Mouse (Mus musculus): ENCODE data around the gene Ap3b2.
"Not testable (repeated sequence)": the region's sequence is repeated elsewhere in the genome, so short reads cannot be mapped to it uniquely, and the experiment has no call there.

The Ap3b2 gene

DNA sequence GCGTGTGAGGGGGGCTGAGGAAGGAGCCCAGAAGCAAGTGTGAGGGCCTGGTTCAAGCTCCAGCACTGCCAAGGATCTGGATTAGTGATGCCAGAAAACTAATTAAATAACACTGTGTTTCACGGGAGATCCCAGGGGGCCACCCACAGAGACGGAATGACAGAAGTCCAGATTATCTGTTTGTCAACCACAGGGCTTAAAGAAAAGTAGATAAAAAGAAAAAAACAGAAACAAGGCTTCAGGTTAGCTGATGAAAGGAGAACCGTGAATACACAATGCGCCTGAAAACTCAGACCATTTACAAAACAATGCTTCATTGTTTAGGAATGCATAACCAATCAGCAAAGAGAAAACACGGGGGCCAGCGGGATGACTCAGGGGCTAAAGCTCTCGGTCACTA lies 12.9 kb downstream of the Ap3b2 start:
- in situ Hi-C loops (cut with MboI; ENCODE audit: low pct_unique_long_range_greater_than_20kb in 1 of 2, low sequenced_read_pairs in 2 of 2, unreplicated experiment in 1 of 2), result no loop called here

DNA sequence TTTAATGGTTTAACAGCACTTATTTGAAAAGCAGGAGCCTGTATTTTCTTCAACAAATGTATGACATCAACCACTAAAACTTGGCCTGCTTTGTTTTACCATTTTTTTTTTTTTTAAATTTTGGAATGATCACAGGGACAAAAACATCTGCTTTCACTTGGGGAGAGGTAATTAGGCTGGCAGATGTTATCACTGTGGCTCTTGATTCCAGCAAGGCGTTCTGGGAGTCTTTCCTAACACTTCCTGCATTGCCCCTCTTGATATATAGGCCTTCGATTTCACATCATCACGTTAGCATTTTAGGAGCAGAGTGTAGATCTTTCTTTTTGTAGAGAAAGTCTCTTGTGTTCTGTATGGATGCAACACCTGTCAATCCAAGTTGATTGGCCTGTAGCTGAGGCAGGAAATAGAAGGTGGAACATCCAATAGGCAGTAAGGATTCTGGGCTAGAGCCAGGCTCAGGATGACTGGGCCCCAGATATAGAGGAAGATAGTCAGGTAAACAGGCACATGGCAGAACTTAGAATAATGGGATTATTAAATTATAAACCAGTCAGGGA lies 14.1 kb downstream of the Ap3b2 start:
- in situ Hi-C loops (cut with MboI; ENCODE audit: low pct_unique_long_range_greater_than_20kb in 1 of 2, low sequenced_read_pairs in 2 of 2, unreplicated experiment in 1 of 2), result no loop called here

DNA sequence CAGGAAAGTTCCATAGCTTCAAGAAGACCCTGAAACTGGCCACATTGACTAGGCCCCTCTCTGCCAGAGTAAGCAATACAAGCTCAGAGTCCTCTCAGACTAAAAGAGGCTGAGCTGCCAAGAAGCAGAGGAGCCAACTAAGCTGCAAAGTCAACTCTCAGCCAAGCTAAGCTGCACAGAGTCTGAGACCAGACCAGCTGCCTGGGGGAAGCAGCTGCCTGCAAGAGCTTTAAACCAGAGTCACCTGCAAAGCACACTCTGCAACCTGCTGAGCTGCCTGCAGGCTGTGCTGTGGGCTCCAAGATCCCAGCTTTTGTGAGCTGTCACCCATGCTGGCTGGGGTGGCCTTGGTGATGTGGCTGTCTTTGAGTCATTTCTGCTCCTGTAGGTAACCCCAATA lies 15.5 kb downstream of the Ap3b2 start:
- in situ Hi-C loops (cut with MboI; ENCODE audit: low pct_unique_long_range_greater_than_20kb in 1 of 2, low sequenced_read_pairs in 2 of 2, unreplicated experiment in 1 of 2), result not testable (repeated sequence)

DNA sequence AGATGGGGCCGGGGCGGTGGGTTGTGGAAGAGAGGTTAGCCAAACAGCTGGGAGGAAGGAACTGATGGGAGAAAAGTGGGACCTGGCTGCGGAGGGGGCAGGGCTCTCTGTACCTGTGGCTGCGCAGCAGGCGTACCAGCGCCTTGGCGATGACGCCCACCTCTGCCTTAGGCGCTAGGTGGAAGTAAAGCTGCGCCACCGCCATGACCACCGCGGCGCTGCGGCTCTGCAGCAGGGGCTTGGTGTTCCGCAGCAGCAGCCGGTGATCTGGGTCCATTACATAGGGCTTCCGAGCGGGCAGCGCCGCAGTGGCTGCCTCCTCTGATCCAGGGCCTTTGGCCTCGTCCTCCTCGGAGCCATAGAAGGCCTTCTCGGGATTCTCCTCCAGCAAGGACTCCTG lies 16.9 kb downstream of the Ap3b2 start:
- in situ Hi-C loops (cut with MboI; ENCODE audit: low pct_unique_long_range_greater_than_20kb in 1 of 2, low sequenced_read_pairs in 2 of 2, unreplicated experiment in 1 of 2), result no loop called here

DNA sequence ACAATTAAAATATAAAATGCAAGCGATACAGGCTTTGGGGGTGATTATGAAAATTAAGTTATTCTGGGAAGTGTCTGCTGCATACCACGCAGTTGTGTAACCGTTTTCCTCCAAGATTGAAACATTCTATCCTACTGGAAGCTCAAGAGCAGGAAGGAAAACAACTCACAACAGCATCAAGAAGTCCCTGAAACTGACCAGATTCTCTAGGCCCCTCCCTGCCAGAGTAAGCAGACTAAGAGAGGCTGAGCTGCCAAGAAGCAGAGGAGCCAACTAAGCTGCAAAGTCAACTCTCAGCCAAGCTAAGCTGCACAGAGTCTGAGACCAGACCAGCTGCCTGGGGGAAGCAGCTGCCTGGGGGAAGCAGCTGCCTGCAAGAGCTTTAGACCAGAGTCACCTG lies 18.5 kb downstream of the Ap3b2 start:
- in situ Hi-C loops (cut with MboI; ENCODE audit: low pct_unique_long_range_greater_than_20kb in 1 of 2, low sequenced_read_pairs in 2 of 2, unreplicated experiment in 1 of 2), result no loop called here

DNA sequence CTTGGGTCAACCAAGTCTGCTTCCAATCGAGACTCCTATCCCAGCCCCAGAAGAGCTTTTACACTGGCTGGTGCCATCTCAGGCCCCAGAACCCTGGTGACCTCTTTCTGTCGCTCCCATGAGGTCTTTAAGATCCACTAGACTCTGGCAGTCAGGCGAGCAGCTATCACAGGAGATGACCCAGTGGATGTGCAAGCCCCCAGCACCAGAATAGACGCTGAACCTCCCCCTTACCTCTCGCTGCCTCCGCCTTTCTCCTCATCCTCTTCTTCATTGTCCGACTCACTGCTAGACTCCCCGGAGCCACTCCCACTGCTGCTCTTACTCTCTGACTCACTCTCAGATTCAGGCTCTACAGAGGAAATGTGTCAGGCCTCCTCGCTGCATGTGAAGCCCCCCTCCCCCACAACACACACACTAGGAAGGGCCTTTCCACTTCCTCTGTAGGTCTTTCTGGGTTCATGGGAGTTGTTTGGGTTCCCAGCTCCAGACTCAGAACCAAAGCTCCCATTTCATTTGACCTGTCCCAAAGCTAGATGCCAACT lies 28.7 kb downstream of the Ap3b2 start:
- in situ Hi-C loops (cut with MboI; ENCODE audit: low pct_unique_long_range_greater_than_20kb in 1 of 2, low sequenced_read_pairs in 2 of 2, unreplicated experiment in 1 of 2), result no loop called here

DNA sequence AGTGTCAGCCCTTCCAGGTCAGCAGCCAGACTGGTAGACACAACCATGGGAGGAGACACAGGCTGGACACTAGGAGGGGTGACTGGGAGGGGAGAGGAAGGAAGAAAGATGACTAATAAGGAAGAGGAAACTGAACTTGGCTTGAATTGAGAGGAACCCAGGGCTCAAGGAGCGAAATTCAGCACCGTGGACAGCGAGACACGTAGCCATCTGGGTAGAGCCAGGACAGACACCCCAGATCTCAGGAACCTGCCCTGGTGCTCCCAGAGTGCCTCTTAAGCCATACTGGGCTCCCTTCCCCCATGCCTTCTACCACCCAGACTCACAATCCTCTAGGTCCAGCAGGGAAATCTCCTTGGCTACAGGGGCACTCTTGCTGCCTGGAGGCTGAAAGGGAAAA lies 29.6 kb downstream of the Ap3b2 start:
- in situ Hi-C loops (cut with MboI; ENCODE audit: low pct_unique_long_range_greater_than_20kb in 1 of 2, low sequenced_read_pairs in 2 of 2, unreplicated experiment in 1 of 2), result no loop called here

DNA sequence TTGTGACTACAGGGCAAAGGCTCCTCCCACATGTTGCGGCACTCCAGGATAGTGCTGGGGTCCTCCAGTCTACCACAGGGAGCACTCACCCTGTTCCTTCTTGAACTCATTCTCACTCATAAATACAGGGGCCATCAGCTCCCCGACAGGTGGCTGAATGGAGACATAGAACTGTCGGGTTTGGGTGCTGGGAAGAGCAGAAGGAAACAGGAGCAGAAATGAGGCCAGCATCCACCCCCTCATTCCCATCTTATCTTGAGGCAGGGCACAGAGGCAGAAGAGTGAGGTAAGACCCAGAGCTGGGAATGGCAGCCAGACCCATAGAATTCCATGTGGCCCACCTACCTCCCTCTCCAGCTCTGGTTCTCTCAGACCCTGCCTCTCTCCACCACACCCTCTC lies 30.9 kb downstream of the Ap3b2 start:
- in situ Hi-C loops (cut with MboI; ENCODE audit: low pct_unique_long_range_greater_than_20kb in 1 of 2, low sequenced_read_pairs in 2 of 2, unreplicated experiment in 1 of 2), result no loop called here

DNA sequence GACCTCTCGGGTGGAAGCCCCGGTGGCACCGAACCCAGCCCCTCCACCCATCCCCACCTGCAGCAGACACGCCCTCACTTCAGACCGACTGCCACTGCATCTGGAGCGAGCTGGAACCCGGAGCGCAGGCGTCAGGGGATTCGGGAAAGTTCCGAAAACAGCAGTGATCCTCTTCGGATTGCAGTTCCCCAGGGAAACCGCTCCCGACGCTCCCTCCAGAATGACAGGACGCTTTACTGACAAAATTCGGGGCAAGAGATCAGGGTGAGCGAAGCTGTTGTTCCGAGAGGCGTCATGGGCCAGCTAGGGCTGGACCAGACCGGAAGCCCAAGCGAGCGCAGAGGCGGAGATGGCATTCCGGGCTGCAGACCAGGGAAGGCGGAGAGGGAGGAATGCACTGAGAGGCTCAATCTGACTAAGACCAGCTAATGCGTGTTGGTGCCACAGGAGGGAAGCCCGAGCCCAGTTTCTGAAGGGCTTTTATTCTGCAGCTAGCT lies 38.5 kb downstream of the Ap3b2 start, which contains the start of gene Cpeb1:
Gene Cpeb1, minus strand, starts transcription at position 311 of the 497 bp plus-strand sequence.
- in situ Hi-C loops (cut with MboI; ENCODE audit: low pct_unique_long_range_greater_than_20kb in 1 of 2, low sequenced_read_pairs in 2 of 2, unreplicated experiment in 1 of 2), result no loop called here

DNA sequence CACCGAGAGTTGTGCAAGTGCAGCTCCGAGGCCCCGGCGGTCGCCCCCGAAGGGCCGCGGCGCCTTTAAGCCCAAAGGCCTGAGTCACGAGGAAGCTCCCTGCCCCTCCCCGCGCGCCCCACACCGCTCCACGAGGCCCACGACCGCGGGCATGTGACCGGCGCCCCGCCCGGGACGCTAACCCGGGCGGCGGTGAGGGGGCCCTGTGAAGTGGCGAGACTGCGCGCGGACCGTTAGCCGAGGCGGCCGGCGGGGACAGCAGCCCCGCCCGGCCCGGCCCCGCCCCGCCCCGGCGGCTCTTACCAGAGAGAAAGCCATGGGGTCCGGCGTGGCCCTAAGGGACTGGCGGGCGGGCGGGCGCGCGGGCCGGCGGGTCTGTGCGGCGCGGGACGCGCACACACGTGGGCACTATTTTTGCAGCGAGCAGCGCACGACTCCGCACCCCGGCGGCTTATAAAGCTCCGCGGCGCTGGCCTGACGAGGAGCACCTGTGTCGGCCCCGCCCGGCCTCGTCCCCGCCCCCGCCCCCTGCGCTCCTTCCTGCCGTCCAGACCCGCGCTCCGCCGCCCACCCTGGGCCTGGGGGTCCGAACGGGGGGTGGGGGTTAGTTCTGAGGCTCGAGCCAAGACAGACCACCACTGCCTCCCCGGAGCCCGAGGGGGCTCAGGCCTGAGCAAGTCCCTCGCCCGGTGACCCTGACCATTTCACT lies 39.2 kb downstream of the Ap3b2 start:
- in situ Hi-C loops (cut with MboI; ENCODE audit: low pct_unique_long_range_greater_than_20kb in 1 of 2, low sequenced_read_pairs in 2 of 2, unreplicated experiment in 1 of 2), result no loop called here

DNA sequence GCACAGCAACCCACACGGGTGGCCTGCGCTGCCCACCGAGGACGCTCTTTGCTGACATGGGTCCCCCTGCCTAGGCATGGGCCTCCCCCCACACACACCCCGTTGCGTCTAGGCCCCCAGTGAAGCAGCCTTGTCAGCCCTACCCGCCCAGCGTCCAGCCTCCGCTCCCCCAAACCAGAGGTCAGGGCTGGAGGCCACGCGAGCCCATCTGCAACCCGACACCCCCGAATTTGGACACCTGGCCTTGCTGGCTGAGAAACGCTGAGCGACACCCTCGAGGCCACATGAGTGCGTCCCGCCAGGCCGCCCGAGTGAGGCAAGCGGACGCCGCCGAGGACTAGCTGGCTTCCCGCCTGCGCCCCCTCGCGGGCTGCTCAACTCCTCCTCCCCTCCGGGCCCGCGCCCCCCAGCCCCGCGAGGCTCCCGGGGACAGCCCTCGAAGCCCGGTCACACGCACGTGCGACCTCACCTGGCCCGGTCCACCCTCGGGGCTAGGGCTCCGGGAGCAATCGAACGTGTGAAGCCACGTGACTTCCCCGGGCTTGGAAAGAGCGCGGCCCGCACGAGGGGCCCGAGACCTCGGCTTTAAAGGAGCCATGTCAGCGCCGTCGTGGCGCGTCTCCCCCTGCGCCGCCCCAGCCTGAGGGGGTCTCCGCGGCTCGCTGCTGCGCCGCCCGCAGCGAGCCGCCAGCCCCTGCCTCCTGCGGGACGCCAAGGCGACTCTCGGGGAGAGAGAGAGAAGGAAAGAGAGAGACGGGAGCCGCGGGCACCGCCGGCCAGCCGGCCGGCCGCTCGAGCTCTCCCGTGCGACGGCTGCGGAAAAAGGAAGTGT lies 40.1 kb downstream of the Ap3b2 start:
- in situ Hi-C loops (cut with MboI; ENCODE audit: low pct_unique_long_range_greater_than_20kb in 1 of 2, low sequenced_read_pairs in 2 of 2, unreplicated experiment in 1 of 2), result no loop called here

DNA sequence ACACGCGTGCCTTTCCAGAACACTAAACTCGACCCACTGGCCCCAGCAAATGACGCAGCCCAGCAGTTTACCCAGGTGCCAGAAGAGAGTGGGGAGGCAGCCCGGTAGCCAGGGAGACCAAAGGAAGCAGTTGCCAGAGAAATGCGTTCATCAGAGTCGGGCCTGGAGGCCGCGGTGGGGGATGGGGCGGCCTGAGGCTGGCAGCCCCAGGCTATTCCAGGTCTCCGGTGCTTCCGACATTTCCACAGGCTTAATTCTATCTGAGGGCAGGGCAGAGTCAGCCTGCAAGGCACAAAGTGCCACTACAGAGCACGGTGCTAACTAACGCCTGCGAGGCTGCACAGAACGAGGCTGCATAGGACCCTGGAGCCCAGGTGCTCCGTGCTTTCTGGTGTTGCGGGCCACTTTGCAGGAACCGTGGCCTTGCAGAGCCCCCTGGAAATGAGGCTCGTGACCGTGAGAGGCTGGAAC lies 40.7 kb downstream of the Ap3b2 start:
- in situ Hi-C loops (cut with MboI; ENCODE audit: low pct_unique_long_range_greater_than_20kb in 1 of 2, low sequenced_read_pairs in 2 of 2, unreplicated experiment in 1 of 2), result no loop called here
